Mouse (Mus musculus) heart, embryonic 15.5 days (tissue): Measurements from ENCODE around the gene Nfia. TPM values are rescaled to one million over a fixed set of nuclear protein-coding genes. Genes with fewer than 3 reads are reported as not detected.

ENCODE experiments used
- ATAC-seq: fragments of 200-750 bp; cut with Nextera tagmentation; replicated peaks from 2 replicates; pipeline ENCODE4 v1.8.0; 2017; ENCODE audit warnings: low read depth, moderate TSS enrichment; ENCODE audit not compliant: insufficient number of reproducible peaks, insufficient read depth, low FRiP score
- H3K27ac ChIP-seq: fragments of 300-500 bp; sonication (generic); 2 replicates; pipeline ENCODE4 v1.5.1; 2015; ENCODE audit warnings: mild to moderate bottlenecking, inconsistent platforms
- H3K27me3 ChIP-seq: fragments of 300-500 bp; sonication (generic); 2 replicates; pipeline ENCODE4 v1.6.1; 2015; ENCODE audit warnings: inconsistent platforms
- H3K36me3 ChIP-seq: fragments of 300-500 bp; sonication (generic); 2 replicates; pipeline ENCODE4 v1.6.1; 2015; ENCODE audit warnings: mild to moderate bottlenecking, inconsistent platforms
- H3K4me1 ChIP-seq: fragments of 300-500 bp; sonication (generic); replicated peaks from 2 replicates; pipeline ENCODE4 v1.6.1; 2015; ENCODE audit warnings: inconsistent platforms
- H3K4me2 ChIP-seq: fragments of 300-500 bp; sonication (generic); 2 replicates; pipeline ENCODE4 v1.6.1; 2015; ENCODE audit warnings: inconsistent platforms, mild to moderate bottlenecking, moderate library complexity
- H3K4me3 ChIP-seq: fragments of 300-500 bp; sonication (generic); 2 replicates; pipeline ENCODE4 v1.5.1; 2015; ENCODE audit warnings: mild to moderate bottlenecking, inconsistent platforms
- H3K9ac ChIP-seq: fragments of 300-500 bp; sonication (generic); 2 replicates; pipeline ENCODE4 v1.6.1; 2015; ENCODE audit warnings: mild to moderate bottlenecking, inconsistent platforms
- H3K9me3 ChIP-seq: fragments of 300-500 bp; sonication (generic); replicated peaks from 2 replicates; pipeline ENCODE4 v1.6.1; 2016; ENCODE audit warnings: inconsistent platforms
- WGBS: fragments of 180-500 bp; shearing (Covaris S2); methylation state at CpG from one replicate; pipeline ENCODE4 v1.1.7; 2015; ENCODE audit warnings: mixed read lengths; 5-methylcytosine and 5-hydroxymethylcytosine counted together
- polyA plus RNA-seq: library from polyadenylated mRNA; unstranded; fragments of >200 nt; fragmentation: Nextera tagmentation; extraction: Ambion mirVana; gene quantifications from 2 replicates; pipeline ENCODE4 v1.2.1, GENCODE M21; 2015

The Nfia gene
- polyA plus RNA-seq, 1 experiment from 2014 or later, result 47.9 TPM

DNA sequence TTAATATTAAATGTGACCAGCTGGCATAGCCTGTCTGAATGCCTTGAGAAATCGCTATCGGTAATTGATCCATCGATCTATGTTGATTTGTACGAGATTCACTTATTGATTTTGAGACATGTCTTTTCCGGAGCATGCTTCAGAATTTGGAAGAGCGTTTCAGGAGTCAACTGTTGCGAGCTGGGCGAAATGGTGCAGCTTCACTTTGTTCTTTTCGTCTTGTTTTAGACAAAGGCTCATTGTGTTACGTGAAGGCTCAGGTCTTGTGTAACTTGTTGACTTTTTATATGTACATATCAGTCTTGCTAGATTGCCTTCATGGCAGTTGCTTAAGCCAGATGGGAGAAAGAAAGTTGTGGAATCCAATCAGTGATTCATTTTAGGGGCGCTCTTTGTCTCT is 11.7 kb downstream of the Nfia start:
- Histone ChIP-seq H3K27ac (no peak overlapping the region), H3K4me3 (no peak overlapping the region), H3K9me3 (no peaks in the 10 kb centered on the region), H3K27me3 (no peaks in the 10 kb centered on the region), H3K9ac (no peak overlapping the region), H3K4me1 (peaks cover 28% of the 10 kb centered on the region), H3K4me2 (no peak overlapping the region), H3K36me3 (peaks cover 33% of the 10 kb centered on the region)
- 86% methylated on average over 11 of the region's 11 CpGs for WGBS
- no peak for ATAC-seq

DNA sequence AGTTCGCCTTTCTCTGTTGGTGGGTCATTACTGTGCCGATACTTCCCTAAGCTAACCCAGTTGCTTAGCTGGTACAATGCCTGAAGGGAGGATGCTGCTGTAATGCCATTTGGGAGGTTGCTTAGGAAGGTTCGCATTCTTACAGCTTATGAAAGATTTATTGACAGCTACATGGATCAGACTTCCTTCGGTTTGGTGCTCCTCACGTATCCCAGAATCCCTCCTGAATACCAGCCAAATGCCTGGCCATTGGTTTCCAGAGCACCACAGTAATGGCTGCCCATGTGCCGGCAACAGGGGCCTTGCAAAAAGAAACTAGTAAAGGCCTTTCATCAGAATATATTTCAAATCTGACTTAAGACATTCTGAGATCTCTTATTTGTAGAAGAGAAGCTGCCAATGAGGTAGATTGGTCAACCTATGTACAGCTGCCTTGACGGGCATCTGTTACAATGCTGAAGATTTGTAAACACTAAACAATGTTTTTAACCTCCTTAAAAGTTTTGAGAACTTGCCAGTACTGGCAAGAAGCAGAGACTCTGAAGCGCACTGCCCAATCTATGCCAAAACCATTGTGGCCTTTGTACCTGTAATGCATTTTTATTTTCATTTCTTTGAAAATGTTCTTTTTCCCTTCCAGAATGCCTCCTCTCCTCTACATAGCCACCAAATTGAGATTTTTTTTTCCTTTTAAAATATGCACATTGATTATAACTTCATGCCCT is 13.2 kb downstream of the Nfia start:
- WGBS, result 86% methylated on average over 8 of the region's 8 CpGs
- no peak overlapping the region for H3K27ac ChIP-seq
- no peaks in the 10 kb centered on the region for H3K27me3 ChIP-seq
- no peak overlapping the region for H3K4me3 ChIP-seq
- H3K4me2 ChIP-seq, result no peak overlapping the region
- no peaks in the 10 kb centered on the region for H3K9me3 ChIP-seq
- no peak for ATAC-seq
- H3K36me3 ChIP-seq, result peaks cover 33% of the 10 kb centered on the region
- H3K9ac ChIP-seq, result no peak overlapping the region
- peaks cover 31% of the 10 kb centered on the region for H3K4me1 ChIP-seq

DNA sequence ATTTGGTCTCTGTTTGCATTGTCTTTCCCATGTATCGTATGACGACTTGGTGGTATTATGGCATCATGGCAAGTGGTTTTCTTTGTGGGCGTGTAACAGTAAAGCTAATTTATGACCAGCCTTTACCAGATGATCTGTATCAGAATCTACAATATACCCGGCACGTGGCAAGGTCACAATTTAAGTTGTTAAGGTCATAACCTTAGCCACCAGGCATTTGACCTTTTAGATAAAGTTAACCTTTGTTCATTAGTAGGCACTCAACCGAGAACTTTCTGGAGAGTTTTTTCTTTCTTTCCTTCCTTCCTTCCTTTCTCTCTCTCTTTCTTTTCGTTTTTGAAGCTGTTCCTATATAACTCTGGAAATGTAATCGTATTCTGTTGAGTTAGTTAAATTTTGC is 14.0 kb downstream of the Nfia start:
- Histone ChIP-seq H3K36me3 (peaks cover 33% of the 10 kb centered on the region), H3K27me3 (no peaks in the 10 kb centered on the region), H3K4me2 (no peak overlapping the region), H3K4me3 (no peak overlapping the region), H3K9me3 (no peaks in the 10 kb centered on the region), H3K4me1 (peaks cover 28% of the 10 kb centered on the region), H3K9ac (no peak overlapping the region), H3K27ac (no peak overlapping the region)
- ATAC-seq, result no peak
- 68% methylated on average over 8 of the region's 8 CpGs for WGBS

DNA sequence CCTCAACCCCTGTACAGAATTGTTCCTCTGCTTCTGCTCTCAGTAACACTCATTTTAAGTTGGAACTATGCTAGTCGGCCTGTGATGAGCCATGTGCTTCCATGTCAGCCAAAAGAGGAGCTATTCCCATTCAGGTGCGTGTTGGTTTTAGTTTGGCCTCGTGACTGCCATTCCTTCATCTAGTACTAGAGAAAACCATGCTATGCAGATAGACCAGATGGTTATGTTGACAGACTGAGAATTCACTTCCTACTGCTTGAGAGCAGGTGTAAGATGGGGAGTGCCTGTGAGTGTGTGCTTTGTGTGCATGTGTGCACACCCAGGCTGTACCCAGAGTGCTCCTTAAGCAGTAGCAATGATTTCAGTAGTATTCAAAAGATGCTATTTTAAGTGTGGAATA is 15.0 kb downstream of the Nfia start:
- H3K27ac ChIP-seq, result no peak overlapping the region
- H3K9me3 ChIP-seq, result no peaks in the 10 kb centered on the region
- ATAC-seq, result no peak
- H3K4me3 ChIP-seq, result no peak overlapping the region
- 62% methylated on average over 3 of the region's 3 CpGs for WGBS
- H3K36me3 ChIP-seq, result peaks cover 33% of the 10 kb centered on the region
- no peak overlapping the region for H3K9ac ChIP-seq
- H3K4me2 ChIP-seq, result no peak overlapping the region
- peaks cover 29% of the 10 kb centered on the region for H3K4me1 ChIP-seq
- H3K27me3 ChIP-seq, result no peaks in the 10 kb centered on the region

DNA sequence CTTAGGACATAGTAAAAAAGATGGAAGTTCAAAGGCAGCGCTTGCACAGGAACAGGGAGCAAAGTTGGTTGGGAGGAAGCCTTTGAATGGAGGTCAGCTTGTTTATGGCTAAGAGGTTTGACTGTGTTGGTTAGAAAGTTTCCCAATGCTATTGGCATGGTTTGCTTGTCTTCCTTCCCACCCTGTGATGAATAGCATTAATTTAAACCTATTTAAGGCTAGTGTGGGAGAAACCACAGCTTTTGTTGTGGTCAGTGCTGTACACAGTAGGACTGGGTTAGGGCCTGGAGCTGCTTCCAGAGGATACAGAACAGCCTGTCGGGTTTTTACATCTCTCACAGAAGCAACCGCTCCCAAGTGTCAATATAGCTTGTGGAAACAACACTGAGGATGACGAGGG is 16.0 kb downstream of the Nfia start:
- WGBS, result 68% methylated on average over 4 of the region's 4 CpGs
- Histone ChIP-seq H3K36me3 (peaks cover 25% of the 10 kb centered on the region), H3K9ac (no peak overlapping the region), H3K27me3 (no peaks in the 10 kb centered on the region), H3K4me3 (no peak overlapping the region), H3K4me2 (no peak overlapping the region), H3K9me3 (no peaks in the 10 kb centered on the region), H3K27ac (peak overlapping the region; percentile 16), H3K4me1 (peaks cover 33% of the 10 kb centered on the region)
- ATAC-seq, result no peak

DNA sequence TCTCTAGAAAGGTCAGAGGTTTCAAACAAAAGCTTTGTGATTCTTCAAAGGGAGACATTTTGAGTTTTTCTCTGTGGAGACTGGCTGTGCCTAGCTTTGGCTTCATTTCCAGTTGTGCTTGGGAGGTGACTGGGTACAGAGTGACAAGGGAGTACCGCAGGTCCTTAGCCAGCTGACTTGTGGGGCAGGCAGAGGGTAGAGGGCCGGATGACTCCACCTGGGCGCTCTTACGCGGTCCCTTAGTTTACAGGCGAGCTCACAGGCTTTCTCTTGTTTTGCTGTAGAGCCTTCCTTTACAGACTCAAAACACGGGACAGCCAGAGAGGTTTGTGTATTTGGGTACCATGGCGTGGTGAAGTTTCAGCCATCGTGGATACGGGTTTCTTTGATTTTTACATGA is 21.4 kb downstream of the Nfia start:
- Histone ChIP-seq H3K4me2 (no peak overlapping the region), H3K4me1 (peaks cover 28% of the 10 kb centered on the region), H3K9me3 (no peaks in the 10 kb centered on the region), H3K27ac (no peak overlapping the region), H3K36me3 (no peaks in the 10 kb centered on the region), H3K9ac (no peak overlapping the region), H3K4me3 (no peak overlapping the region), H3K27me3 (no peaks in the 10 kb centered on the region)
- 85% methylated on average over 10 of the region's 10 CpGs for WGBS
- ATAC-seq, result no peak

DNA sequence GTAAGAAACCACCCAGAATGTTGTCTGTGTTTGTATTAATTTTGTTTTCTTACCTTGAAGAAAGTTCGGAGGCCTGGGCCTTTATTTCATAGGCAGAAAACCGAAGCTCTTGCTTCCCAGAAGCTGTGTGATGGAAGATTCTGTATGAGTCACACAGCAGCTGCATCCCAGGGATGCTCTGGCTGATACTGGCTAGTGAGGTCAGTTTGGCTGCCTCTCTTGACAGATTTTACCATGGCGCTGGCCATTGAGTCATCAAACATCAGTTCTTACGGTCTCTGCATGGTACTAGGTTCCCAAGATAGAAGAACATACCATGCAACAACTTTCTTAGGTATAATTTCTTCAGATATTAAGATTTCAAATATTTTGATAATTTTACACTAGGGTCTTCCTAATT is 22.3 kb downstream of the Nfia start:
- Histone ChIP-seq H3K9ac (no peak overlapping the region), H3K27me3 (no peaks in the 10 kb centered on the region), H3K9me3 (no peaks in the 10 kb centered on the region), H3K27ac (no peak overlapping the region), H3K4me1 (peaks cover 22% of the 10 kb centered on the region), H3K36me3 (no peaks in the 10 kb centered on the region), H3K4me3 (no peak overlapping the region), H3K4me2 (no peak overlapping the region)
- 76% methylated on average over 4 of the region's 4 CpGs for WGBS
- ATAC-seq, result no peak

DNA sequence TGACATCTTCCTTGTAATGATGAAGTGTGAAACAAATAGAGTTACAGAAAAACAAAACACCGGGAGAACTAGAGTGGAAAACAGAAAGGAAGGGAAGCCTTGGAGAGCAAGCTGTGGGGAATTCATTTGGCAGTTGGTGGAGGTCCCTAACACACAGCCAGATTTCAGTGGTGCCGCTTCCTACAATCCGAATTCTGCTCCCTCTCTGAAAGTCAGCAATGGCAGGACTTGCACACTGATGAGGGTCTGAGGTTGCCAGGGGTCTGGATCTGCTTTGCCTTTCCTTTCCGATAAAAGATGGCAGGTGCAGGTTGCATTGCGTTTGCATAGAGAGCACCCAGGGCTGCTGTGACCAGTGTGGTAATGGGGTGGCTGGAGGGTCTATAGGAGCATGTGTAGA is 23.4 kb downstream of the Nfia start:
- no peak overlapping the region for H3K27ac ChIP-seq
- H3K4me1 ChIP-seq, result peaks cover 18% of the 10 kb centered on the region; the same call in 1 of the 2 replicates
- H3K9ac ChIP-seq, result no peak overlapping the region
- no peaks in the 10 kb centered on the region for H3K36me3 ChIP-seq
- WGBS, result 81% methylated on average over 5 of the region's 5 CpGs
- no peak overlapping the region for H3K4me2 ChIP-seq
- no peak overlapping the region for H3K4me3 ChIP-seq
- no peaks in the 10 kb centered on the region for H3K9me3 ChIP-seq
- no peaks in the 10 kb centered on the region for H3K27me3 ChIP-seq
- no peak for ATAC-seq

DNA sequence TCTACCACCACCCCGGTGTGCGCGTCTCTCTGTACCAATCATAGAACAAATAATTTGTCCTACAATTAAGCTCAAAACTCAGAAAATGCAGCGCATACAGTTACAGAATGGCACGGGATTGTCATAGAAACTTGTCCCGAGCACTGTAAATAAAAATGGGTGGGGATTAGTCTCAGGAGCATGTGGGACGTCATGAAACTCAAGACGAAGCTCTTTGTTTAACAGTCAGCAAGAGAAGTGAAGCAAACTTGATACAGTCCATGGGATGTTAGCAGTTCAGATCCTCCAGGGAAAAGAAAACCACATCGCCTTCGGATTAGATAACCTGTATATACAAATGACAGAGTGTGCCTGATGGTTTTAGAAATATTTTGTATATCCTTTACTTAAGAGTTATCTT is 24.0 kb downstream of the Nfia start:
- no peak overlapping the region for H3K4me2 ChIP-seq
- ATAC-seq, result no peak
- no peak overlapping the region for H3K4me3 ChIP-seq
- peaks cover 2% of the 10 kb centered on the region; the same call in 1 of the 2 replicates for H3K36me3 ChIP-seq
- H3K27me3 ChIP-seq, result no peaks in the 10 kb centered on the region
- no peaks in the 10 kb centered on the region for H3K9me3 ChIP-seq
- H3K9ac ChIP-seq, result no peak overlapping the region
- H3K4me1 ChIP-seq, result peaks cover 18% of the 10 kb centered on the region; the same call in 1 of the 2 replicates
- H3K27ac ChIP-seq, result no peak overlapping the region
- WGBS, result 77% methylated on average over 10 of the region's 10 CpGs

DNA sequence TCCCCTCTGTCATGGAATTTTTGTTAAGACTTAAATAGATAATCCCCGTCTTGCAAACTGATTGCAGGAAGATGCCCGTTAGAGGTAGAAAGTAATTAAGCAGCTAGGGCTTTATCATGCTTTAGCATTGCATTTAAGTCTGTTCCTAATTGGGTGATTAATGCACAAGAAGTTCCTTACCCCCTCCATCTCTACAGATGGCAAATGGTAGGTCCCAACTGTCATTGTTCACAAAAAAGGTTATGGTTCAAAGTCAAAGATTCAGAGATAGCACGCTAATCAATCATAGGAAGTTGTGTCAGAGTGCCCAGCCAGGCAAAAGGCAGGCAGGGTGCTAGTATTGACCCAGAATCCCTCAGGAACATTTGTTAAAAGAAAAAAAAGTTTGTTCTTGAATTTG is 31.3 kb downstream of the Nfia start:
- Histone ChIP-seq H3K4me2 (no peak overlapping the region), H3K27me3 (no peaks in the 10 kb centered on the region), H3K9me3 (no peaks in the 10 kb centered on the region), H3K4me1 (peaks cover 10% of the 10 kb centered on the region), H3K9ac (no peak overlapping the region), H3K27ac (no peak overlapping the region), H3K4me3 (no peak overlapping the region), H3K36me3 (peaks cover 11% of the 10 kb centered on the region)
- 78% methylated on average over 3 of the region's 3 CpGs for WGBS
- no peak for ATAC-seq

DNA sequence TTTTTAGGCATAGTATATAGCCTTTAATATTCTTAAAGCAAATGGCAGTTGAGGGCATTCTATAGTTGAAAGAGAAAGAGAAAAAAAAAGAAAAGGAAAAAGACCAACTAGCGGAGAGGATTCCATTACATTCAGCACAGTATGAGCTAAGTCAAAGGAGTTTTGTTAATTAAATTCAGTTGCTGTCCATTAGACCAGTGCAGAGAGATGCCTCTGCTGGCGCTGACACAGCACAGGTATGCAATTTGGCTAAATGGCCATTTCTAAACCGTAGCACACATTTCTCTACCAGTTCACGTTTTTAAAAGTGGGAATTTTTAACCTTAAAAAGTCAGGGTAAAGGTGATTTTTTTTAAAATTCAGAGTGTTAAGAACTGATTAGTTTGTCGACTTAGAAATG is 32.1 kb downstream of the Nfia start:
- H3K9me3 ChIP-seq, result no peaks in the 10 kb centered on the region
- H3K9ac ChIP-seq, result no peak overlapping the region
- no peak overlapping the region for H3K27ac ChIP-seq
- no peak overlapping the region for H3K4me3 ChIP-seq
- WGBS, result 82% methylated on average over 5 of the region's 5 CpGs
- H3K27me3 ChIP-seq, result no peaks in the 10 kb centered on the region
- ATAC-seq, result no peak
- H3K36me3 ChIP-seq, result peaks cover 11% of the 10 kb centered on the region
- H3K4me1 ChIP-seq, result peaks cover 18% of the 10 kb centered on the region
- no peak overlapping the region for H3K4me2 ChIP-seq

DNA sequence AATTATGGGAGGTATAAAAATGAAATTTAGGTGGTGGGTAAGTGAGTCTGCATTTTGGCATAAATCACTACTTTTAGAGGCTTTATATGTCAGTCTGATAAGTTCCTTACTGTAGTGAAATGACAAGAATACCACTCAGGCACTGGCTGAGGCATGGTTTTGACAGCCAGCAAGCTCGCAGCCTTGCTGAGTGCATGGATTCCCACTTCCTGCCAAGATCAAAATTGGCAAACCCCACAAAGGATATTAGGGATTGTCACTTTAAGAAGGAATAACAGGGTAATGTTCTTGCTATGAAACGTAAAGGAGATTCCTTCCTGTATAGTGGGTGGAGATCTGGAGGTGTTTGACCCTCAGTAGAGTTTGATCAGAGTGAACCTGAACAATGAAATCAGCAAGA is 32.7 kb downstream of the Nfia start:
- Histone ChIP-seq H3K36me3 (peaks cover 11% of the 10 kb centered on the region), H3K4me3 (no peak overlapping the region), H3K4me2 (no peak overlapping the region), H3K9me3 (no peaks in the 10 kb centered on the region), H3K27ac (0 out of 2 replicates have a peak overlapping the region, but pooled peaks have one; percentile 8), H3K9ac (no peak overlapping the region), H3K27me3 (no peaks in the 10 kb centered on the region), H3K4me1 (peaks cover 24% of the 10 kb centered on the region)
- WGBS, result 11% methylated on average over 2 of the region's 2 CpGs
- ATAC-seq, result no peak
